Mouse (Mus musculus) C2C12 (cell line): ENCODE results near the gene Fam228b. TPM values are rescaled to one million over a fixed set of nuclear protein-coding genes. Genes with fewer than 3 reads are reported as not detected.
"Not testable (repeated sequence)": the region's sequence is repeated elsewhere in the genome, so short reads cannot be mapped to it uniquely, and the experiment has no call there.

Source experiments
- H3K27me3 ChIP-seq: one replicate; pipeline ENCODE4 v1.6.1; 2011; ENCODE audit not compliant: control insufficient read depth, insufficient read depth, insufficient read length
- H3K36me3 ChIP-seq: one replicate; pipeline ENCODE4 v1.6.1; 2011; ENCODE audit not compliant: control insufficient read depth, insufficient read depth
- H3K4me3 ChIP-seq: one replicate; pipeline ENCODE4 v1.5.1; 2011; ENCODE audit warnings: mild to moderate bottlenecking, control low read depth; ENCODE audit not compliant: poor library complexity, insufficient read depth, severe bottlenecking
- H3K79me2 ChIP-seq: one replicate; pipeline ENCODE4 v1.6.1; 2011; ENCODE audit not compliant: control insufficient read depth, insufficient read depth
- H3K79me3 ChIP-seq: one replicate; pipeline ENCODE4 v1.6.1; 2011; ENCODE audit warnings: low read depth, control low read depth
- H3ac ChIP-seq: one replicate; pipeline ENCODE3; 2011; ENCODE audit warnings: low read depth; ENCODE audit not compliant: control insufficient read depth, insufficient read length
- CEBPB ChIP-seq: IDR thresholded peaks from one replicate; pipeline ENCODE4 v1.6.1; 2011; ENCODE audit warnings: low read depth, mild to moderate bottlenecking, control low read depth, moderate library complexity
- CTCF ChIP-seq: IDR thresholded peaks from one replicate; pipeline ENCODE4 v1.5.1; 2011; ENCODE audit not compliant: control insufficient read depth, insufficient read depth, insufficient read length
- FOSL1 ChIP-seq: IDR thresholded peaks from one replicate; pipeline ENCODE4 v1.8.0; 2011; ENCODE audit warnings: mild to moderate bottlenecking, low read length; ENCODE audit not compliant: poor library complexity, insufficient read depth, severe bottlenecking
- MAX ChIP-seq: IDR thresholded peaks from one replicate; pipeline ENCODE4 v1.6.1; 2011; ENCODE audit warnings: mild to moderate bottlenecking, control low read depth
- MYOD1 ChIP-seq: IDR thresholded peaks from one replicate; pipeline ENCODE4 v1.6.1; 2011; ENCODE audit warnings: low read depth; ENCODE audit not compliant: control insufficient read depth, insufficient read length
- MYOG ChIP-seq: IDR thresholded peaks from one replicate; pipeline ENCODE4 v1.6.1; 2011; ENCODE audit not compliant: control insufficient read depth, insufficient read length; ENCODE audit errors: extremely low read depth
- USF1 ChIP-seq: IDR thresholded peaks from one replicate; pipeline ENCODE4 v1.6.1; 2011; ENCODE audit warnings: low read depth, mild to moderate bottlenecking, control low read depth, moderate library complexity
- polyA plus RNA-seq: library from polyadenylated mRNA; unstranded; fragments of >200 nt; fragmentation: generic; extraction: Trizol; gene quantifications from one replicate; pipeline ENCODE4 v1.2.1, GENCODE M21; 2012; ENCODE audit warnings: missing spikeins

Gene Fam228b
- polyA plus RNA-seq, 1 experiment, result 0.01 TPM

DNA sequence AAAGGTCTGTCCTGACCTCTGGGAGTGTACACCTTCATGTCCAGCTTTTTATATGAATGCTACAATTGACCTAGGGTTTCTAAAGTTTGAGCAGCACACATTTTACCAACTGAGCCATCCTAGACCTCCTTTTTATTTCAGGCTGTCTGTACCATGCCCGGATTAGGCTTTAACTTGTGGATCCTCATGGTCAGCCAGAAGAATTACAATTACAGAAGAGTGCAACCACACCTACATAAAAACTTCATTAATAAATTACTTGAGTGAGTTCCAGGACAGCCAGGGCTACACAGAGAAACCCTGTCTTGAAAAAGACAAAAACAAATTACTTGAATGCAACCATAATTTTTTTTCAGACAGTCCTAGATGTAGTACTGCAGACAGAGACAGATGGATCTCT is 12.0 kb downstream of the Fam228b start:
- Histone ChIP-seq H3K4me3 (no peak overlapping the region), H3ac (no peak overlapping the region), H3K27me3 (no peaks in the 10 kb centered on the region), H3K36me3 (no peaks in the 10 kb centered on the region), H3K79me2 (no peaks in the 10 kb centered on the region), H3K79me3 (no peaks in the 10 kb centered on the region)
- TF ChIP-seq MYOD1 (no peak), USF1 (no peak), CTCF (no peak), CEBPB (no peak)

DNA sequence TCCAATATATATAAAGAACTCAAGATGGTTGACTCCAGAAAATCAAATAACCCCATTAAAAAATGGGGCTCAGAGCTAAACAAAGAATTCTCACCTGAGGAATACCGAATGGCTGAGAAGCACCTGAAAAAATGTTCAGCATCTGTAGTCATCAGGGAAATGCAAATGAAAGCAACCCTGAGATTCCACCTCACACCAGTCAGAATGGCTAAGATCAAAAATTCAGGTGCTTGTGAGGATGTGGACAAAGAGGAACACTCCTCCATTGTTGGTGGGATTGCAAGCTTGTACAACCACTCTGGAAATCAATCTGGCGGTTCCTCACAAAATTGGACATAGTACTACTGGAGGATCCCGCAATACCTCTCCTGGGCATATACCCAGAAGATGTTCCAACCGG is 14.6 kb downstream of the Fam228b start:
- H3K27me3 ChIP-seq, H3K36me3 ChIP-seq, H3K79me2 ChIP-seq, H3K79me3 ChIP-seq, H3ac ChIP-seq, H3K4me3 ChIP-seq: not testable (repeated sequence)

DNA sequence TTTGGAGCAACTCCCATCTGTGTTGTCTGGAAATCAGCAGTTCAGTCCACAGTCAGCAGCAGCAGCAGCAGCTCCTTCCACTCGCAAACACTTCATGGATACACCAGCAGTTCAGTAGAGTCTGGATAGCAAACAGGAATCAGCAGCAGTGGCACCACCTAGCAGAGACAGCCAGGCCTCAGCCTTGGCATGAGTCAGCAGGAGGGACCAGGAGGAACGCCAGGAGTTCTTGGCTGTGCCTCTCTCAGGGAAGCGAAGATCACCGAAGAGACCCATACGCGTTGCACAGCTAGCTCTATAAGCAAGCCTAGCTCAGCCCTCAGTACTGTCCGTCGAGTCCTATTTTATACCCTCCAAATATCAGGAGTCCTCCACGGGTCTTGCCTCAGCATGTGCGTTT is 24.6 kb downstream of the Fam228b start:
- Histone ChIP-seq H3K4me3 (no peak overlapping the region), H3K79me3 (no peaks in the 10 kb centered on the region), H3K36me3 (no peaks in the 10 kb centered on the region), H3ac (no peak overlapping the region), H3K27me3 (no peaks in the 10 kb centered on the region), H3K79me2 (no peaks in the 10 kb centered on the region)
- TF ChIP-seq CTCF, result no peak
- no peak for TF ChIP-seq MYOG
- no peak for TF ChIP-seq MAX
- no peak for TF ChIP-seq USF1
- TF ChIP-seq CEBPB, result no peak
- no peak for TF ChIP-seq FOSL1
- no peak for TF ChIP-seq MYOD1

DNA sequence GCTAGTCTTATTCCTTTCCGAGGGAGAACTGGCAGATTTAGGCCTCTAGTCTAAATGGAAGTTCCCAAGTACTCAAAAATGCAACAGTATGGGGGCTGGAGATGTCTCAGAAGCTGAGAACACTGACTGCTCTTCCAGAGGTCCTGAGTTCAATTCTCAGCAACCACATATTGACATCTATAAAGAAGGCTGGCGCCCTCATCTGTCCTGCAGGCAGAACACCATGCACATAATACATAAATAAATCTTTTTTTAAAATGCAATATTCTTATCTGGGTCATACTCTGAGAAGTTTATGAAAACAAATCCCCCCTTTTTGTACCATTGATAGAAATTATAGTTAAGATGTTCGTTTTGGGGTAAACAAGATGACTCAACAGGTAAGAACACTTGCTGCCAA is 26.9 kb downstream of the Fam228b start:
- H3K79me3 ChIP-seq, result no peaks in the 10 kb centered on the region
- H3ac ChIP-seq, result no peak overlapping the region
- H3K36me3 ChIP-seq, result no peaks in the 10 kb centered on the region
- TF ChIP-seq FOSL1, result no peak
- H3K79me2 ChIP-seq, result no peaks in the 10 kb centered on the region
- H3K27me3 ChIP-seq, result no peaks in the 10 kb centered on the region
- no peak overlapping the region for H3K4me3 ChIP-seq

DNA sequence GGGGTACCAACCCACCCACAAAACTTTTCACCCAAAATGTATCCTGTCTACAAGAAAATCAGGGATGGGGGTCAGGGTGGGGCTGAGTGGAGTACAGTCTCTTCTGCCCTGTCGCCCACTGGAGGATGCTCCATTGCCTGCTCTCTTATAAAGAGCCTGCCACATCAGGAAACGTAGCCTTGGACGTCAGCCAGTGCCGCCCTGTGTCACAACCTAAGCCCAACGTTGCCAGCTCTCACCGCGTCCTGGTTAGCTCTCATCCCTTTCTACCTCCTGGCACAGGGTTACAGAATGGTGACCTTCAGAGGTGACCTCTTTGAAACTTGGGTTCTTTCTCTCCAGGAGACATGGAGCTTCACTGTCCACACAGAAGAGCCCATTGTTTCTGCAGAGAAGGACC is 28.2 kb downstream of the Fam228b start:
- no peak overlapping the region for H3ac ChIP-seq
- no peaks in the 10 kb centered on the region for H3K27me3 ChIP-seq
- H3K79me3 ChIP-seq, result no peaks in the 10 kb centered on the region
- TF ChIP-seq MAX, result no peak
- TF ChIP-seq MYOD1, result no peak
- TF ChIP-seq CTCF, result no peak
- TF ChIP-seq CEBPB, result no peak
- no peak for TF ChIP-seq FOSL1
- TF ChIP-seq USF1, result no peak
- no peak for TF ChIP-seq MYOG
- no peaks in the 10 kb centered on the region for H3K36me3 ChIP-seq
- no peaks in the 10 kb centered on the region for H3K79me2 ChIP-seq
- no peak overlapping the region for H3K4me3 ChIP-seq

DNA sequence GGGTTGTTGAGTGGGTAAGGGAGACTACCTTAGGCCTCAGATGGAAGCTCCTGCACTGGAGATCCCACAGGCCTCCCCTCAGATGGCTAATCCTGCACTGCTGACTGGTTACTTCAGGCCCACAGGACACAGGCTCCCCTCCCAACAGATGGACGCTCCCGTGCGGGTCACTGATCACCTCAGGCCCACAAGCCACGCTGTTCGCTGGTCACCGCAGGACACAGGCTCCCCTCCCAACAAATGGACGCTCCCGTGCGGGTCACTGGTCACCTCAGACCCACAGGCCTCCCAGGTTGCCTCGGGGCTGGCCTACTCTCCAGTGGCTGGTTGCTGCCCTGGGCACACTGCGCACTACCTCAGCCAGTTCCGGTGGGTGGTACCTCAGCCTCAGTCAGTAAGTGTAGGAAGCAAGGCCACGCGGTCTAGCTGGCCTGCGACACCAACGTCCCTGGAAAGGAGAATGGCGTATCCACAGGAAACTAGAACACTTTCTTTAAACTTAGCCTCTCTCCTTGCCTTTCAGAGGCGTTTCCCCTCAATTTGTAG is 31.0 kb downstream of the Fam228b start, which contains the start of gene Fam228a:
Fam228a (minus strand) TSS at position 400 of the 546 bp plus-strand sequence.
- Histone ChIP-seq H3ac (no peak within 1 kb of the TSS), H3K4me3 (no peak within 1 kb of the TSS), H3K79me3 (no peaks in the 10 kb centered on the region), H3K79me2 (no peaks in the 10 kb centered on the region), H3K27me3 (peaks cover 3% of the 10 kb centered on the region), H3K36me3 (no peaks in the 10 kb centered on the region)
- TF ChIP-seq CTCF (no peak), MAX (no peak), USF1 (no peak), MYOG (no peak), CEBPB (no peak), FOSL1 (no peak), MYOD1 (no peak)

DNA sequence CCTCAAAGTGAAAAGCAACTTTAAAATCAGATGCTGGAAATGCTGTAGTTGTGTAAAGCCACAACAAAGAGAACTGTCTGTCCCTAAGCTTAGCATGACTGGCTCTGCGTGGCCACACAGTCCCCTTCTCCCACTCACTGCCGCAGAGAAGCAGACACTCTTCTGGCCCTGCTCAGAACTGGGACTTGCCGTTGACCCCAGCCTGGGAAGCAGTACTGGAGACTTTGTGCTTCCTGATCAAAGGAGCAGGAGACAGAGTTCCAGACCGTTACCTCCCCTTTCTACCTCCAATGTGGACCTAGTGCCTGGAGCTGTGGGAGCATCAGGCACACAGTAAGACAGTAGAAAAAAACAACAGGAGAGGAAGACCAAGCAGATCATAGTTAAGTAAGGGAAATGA is 36.7 kb downstream of the Fam228b start:
- H3K27me3 ChIP-seq, result peaks cover 6% of the 10 kb centered on the region
- no peaks in the 10 kb centered on the region for H3K79me2 ChIP-seq
- no peaks in the 10 kb centered on the region for H3K79me3 ChIP-seq
- no peaks in the 10 kb centered on the region for H3K36me3 ChIP-seq
- no peak overlapping the region for H3K4me3 ChIP-seq
- no peak overlapping the region for H3ac ChIP-seq
- no peak for TF ChIP-seq USF1
- no peak for TF ChIP-seq MYOD1
- no peak for TF ChIP-seq FOSL1
- no peak for TF ChIP-seq MAX
- no peak for TF ChIP-seq CTCF
- TF ChIP-seq CEBPB, result no peak
- no peak for TF ChIP-seq MYOG
